Mouse (Mus musculus): ENCODE results near the gene Olfr463.

Olfr463 gene

DNA sequence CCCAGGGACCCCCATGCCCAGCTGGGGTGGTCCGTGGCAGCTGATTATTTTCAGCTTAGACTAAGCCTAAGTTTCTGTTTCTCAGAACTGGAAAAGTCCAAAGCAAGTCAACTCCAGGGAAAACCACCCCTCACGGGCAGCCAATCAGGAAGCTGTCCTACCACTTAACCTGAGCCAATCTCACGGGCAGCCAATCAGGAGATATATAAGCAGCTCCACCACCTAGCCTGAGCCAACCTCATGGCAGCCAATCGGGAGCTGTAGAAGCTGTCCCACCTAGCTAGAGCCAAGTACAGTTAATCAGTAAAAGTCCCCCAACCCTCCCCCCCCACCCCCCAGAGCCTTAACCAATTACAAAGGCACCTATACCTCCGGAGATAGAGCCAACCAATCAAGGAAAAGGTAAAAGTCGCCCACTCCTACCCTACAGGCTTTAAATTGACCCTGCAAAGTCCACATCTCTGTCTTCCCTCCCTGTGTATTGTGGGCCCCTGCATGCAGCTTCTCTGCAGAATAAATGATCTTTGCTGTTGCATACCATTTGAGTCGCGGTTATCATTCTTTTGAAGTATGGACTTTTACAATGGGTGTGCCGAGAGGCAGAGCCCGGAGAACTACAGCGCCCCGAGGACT lies 50.1 kb downstream of the Olfr463 start:
- DNase-seq (ENCODE audit: low spot score): no peak
